Mouse (Mus musculus): ENCODE measurements around the gene Ric1. TPM values are rescaled to one million over a fixed set of nuclear protein-coding genes. Genes with fewer than 3 reads are reported as not detected.
A peak's percentile ranks its signal among the peaks of the same experiment; 100 is the strongest.
"Not testable (repeated sequence)": the region's sequence is repeated elsewhere in the genome, so short reads cannot be mapped to it uniquely, and the experiment has no call there.

The Ric1 gene
- polyA plus RNA-seq, 1 experiment from 2014 or later, result 20.0 TPM

- Histone ChIP-seq H3K4me1 (peaks cover 23% of the 10 kb centered on the region), H3K27ac (replicated peaks) (peak overlapping the region; percentile 98), H3K36me3 (replicated peaks) (peaks cover 4% of the 10 kb centered on the region), H3K9me3 (no peaks in the 10 kb centered on the region), H3K27me3 (replicated peaks; ENCODE audit: low read depth, poor library complexity, severe bottlenecking) (no peaks in the 10 kb centered on the region), H3K4me3 (peak overlapping the region; percentile 97)
- WGBS, result 46% methylated on average over 10 of the region's 10 CpGs
- DNase-seq (ENCODE audit: low spot score), result no peak
Observed at GRCm38 (mm10) chr19:29520996-29521560, 1.0 kb upstream of the Ric1 start.

GRCm38 (mm10) chr19:29522445-29523229 lies 555 bp downstream of the Ric1 start:
- Histone ChIP-seq H3K27ac (replicated peaks) (peak overlapping the region; percentile 98), H3K27me3 (replicated peaks; ENCODE audit: low read depth, poor library complexity, severe bottlenecking) (no peaks in the 10 kb centered on the region), H3K9me3 (no peaks in the 10 kb centered on the region), H3K4me1 (peaks cover 23% of the 10 kb centered on the region), H3K4me3 (peak overlapping the region; percentile 97), H3K36me3 (replicated peaks) (peaks cover 7% of the 10 kb centered on the region)
- peak; percentile 79 for DNase-seq (ENCODE audit: low spot score)
- under 1% methylated on average over 92 of the region's 92 CpGs for WGBS

DNA sequence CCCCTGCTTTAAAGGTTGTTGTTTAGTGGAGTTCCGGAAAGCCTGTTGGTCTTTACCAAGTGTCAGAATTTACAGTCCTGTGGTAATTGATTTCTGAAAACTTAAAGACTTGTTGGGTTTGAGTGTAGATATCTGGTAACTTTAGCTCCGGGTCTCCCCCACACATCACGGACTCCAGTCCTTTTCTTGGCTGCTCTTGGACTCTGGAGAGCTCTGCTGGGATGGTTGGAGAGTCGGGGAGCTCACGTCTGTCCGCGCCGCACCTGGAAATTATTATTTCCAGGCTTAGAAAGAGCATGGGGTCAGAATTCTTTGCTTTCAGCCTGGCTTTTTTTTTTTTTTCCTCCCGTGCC lies 1.1 kb downstream of the Ric1 start:
- peak; percentile 79 for DNase-seq (ENCODE audit: low spot score)
- Histone ChIP-seq H3K27ac (replicated peaks) (peak overlapping the region; percentile 98), H3K27me3 (replicated peaks; ENCODE audit: low read depth, poor library complexity, severe bottlenecking) (no peaks in the 10 kb centered on the region), H3K4me1 (peaks cover 23% of the 10 kb centered on the region), H3K4me3 (peak overlapping the region; percentile 97), H3K36me3 (replicated peaks) (peaks cover 9% of the 10 kb centered on the region), H3K9me3 (no peaks in the 10 kb centered on the region)
- under 1% methylated on average over 9 of the region's 9 CpGs for WGBS

DNA sequence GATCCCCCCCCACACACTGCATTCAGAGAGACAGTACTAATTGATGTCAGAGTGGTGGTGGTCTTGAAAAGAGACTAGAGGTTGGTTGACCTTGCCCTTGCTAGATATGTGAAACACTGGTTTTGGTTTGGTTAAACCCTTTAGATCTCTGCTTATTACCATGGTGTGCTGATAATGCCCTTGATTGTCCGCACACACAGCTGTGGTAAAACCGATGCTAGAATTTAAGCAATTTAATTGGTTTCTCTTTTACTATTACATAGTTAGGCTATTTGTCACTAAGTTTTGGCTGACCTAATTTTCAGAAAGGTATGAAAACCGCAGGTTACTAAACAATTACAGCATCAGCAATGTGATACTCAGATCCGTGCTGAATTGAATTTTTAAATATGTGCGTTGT lies 1.6 kb downstream of the Ric1 start:
- 36% methylated on average over 5 of the region's 5 CpGs for WGBS
- peak overlapping the region; percentile 97 for H3K4me3 ChIP-seq
- H3K27me3 ChIP-seq (replicated peaks; ENCODE audit: low read depth, poor library complexity, severe bottlenecking), result no peaks in the 10 kb centered on the region
- peaks cover 2% of the 10 kb centered on the region; the same call in 1 of the 2 replicates for H3K9me3 ChIP-seq
- peaks cover 23% of the 10 kb centered on the region for H3K4me1 ChIP-seq
- DNase-seq (ENCODE audit: low spot score), result no peak
- peaks cover 11% of the 10 kb centered on the region for H3K36me3 ChIP-seq (replicated peaks)
- H3K27ac ChIP-seq (replicated peaks), result peak overlapping the region; percentile 98; the same call in 1 of the 2 replicates

- Histone ChIP-seq H3K36me3 (replicated peaks) (peaks cover 16% of the 10 kb centered on the region), H3K9me3 (peaks cover 11% of the 10 kb centered on the region; the same call in 1 of the 2 replicates), H3K27ac (replicated peaks) (no peak overlapping the region), H3K27me3 (replicated peaks; ENCODE audit: low read depth, poor library complexity, severe bottlenecking) (no peaks in the 10 kb centered on the region), H3K4me1 (peaks cover 23% of the 10 kb centered on the region), H3K4me3 (peak overlapping the region; percentile 97)
- 77% methylated on average over 4 of the region's 4 CpGs for WGBS
- DNase-seq (ENCODE audit: low spot score), result no peak
Observed at GRCm38 (mm10) chr19:29524614-29525013, 2.5 kb downstream of the Ric1 start.

- 84% methylated on average over 4 of the region's 4 CpGs for WGBS
- DNase-seq (ENCODE audit: low spot score); H3K4me3 ChIP-seq; H3K27me3 ChIP-seq (replicated peaks; ENCODE audit: low read depth, poor library complexity, severe bottlenecking); H3K27ac ChIP-seq (replicated peaks): not testable (repeated sequence)
- Histone ChIP-seq H3K36me3 (replicated peaks) (peaks cover 13% of the 10 kb centered on the region), H3K4me1 (peaks cover 22% of the 10 kb centered on the region), H3K9me3 (peaks cover 12% of the 10 kb centered on the region; the same call in 1 of the 2 replicates)
Observed at GRCm38 (mm10) chr19:29525588-29525987, 3.5 kb downstream of the Ric1 start.

- Histone ChIP-seq H3K4me3 (no peak overlapping the region), H3K27ac (replicated peaks) (no peak overlapping the region), H3K27me3 (replicated peaks; ENCODE audit: low read depth, poor library complexity, severe bottlenecking) (no peaks in the 10 kb centered on the region), H3K36me3 (replicated peaks) (peaks cover 13% of the 10 kb centered on the region), H3K4me1 (peaks cover 12% of the 10 kb centered on the region), H3K9me3 (peaks cover 12% of the 10 kb centered on the region; the same call in 1 of the 2 replicates)
- no peak for DNase-seq (ENCODE audit: low spot score)
Observed at GRCm38 (mm10) chr19:29526837-29527236, 4.8 kb downstream of the Ric1 start.

DNA sequence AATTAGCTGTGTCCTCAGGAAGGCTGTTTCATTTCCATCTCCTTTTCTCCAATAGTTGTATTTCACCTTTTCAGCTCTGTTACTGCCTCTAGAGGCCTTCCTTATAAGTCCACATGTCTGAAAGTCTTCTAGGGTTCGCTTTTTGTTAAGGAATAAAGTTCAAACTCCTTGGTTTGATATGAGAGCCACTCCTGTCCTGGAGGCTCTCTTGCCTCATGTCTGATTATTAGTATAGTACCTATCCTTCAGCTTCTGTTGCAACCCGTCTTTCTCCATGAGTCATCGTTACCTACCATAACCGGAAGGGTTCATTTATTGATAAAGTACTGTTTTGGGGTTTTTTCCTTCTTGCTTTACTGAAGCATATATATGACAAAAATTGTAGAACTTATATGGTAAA lies 5.2 kb downstream of the Ric1 start:
- 94% methylated on average over 4 of the region's 4 CpGs for WGBS
- Histone ChIP-seq H3K4me1 (peaks cover 12% of the 10 kb centered on the region), H3K27me3 (replicated peaks; ENCODE audit: low read depth, poor library complexity, severe bottlenecking) (no peaks in the 10 kb centered on the region), H3K27ac (replicated peaks) (no peak overlapping the region), H3K36me3 (replicated peaks) (peaks cover 13% of the 10 kb centered on the region), H3K9me3 (peaks cover 12% of the 10 kb centered on the region; the same call in 1 of the 2 replicates), H3K4me3 (no peak overlapping the region)
- DNase-seq (ENCODE audit: low spot score), result no peak

DNA sequence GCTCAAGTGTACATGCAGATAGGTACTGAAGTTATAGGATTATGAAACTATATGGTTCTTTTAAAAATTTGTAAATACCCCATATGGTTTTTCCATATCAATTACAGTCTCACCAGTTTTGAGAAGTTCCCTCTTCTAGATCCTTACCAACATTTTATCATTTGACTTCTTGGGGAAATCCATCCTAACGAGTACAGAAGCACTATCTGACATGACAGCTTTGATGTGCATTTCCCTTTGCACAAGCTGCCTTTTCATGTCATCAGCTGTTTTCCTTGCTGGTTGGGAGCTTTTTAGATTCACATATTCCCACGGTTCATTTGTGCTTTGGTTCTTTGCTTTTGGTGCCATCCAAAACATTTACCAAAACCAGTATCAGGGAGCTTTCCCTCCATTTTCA lies 6.5 kb downstream of the Ric1 start:
- H3K4me1 ChIP-seq, result peaks cover 11% of the 10 kb centered on the region
- peaks cover 17% of the 10 kb centered on the region for H3K36me3 ChIP-seq (replicated peaks)
- H3K27ac ChIP-seq (replicated peaks), result no peak overlapping the region
- H3K27me3 ChIP-seq (replicated peaks; ENCODE audit: low read depth, poor library complexity, severe bottlenecking), result no peaks in the 10 kb centered on the region
- no peak overlapping the region for H3K4me3 ChIP-seq
- WGBS, result 95% methylated on average over 2 of the region's 2 CpGs
- no peak for DNase-seq (ENCODE audit: low spot score)
- peaks cover 12% of the 10 kb centered on the region; the same call in 1 of the 2 replicates for H3K9me3 ChIP-seq

- peaks cover 7% of the 10 kb centered on the region; the same call in 1 of the 2 replicates for H3K9me3 ChIP-seq
- no peak overlapping the region for H3K4me3 ChIP-seq
- H3K27ac ChIP-seq (replicated peaks), result no peak overlapping the region
- H3K4me1 ChIP-seq, result no peaks in the 10 kb centered on the region
- H3K27me3 ChIP-seq (replicated peaks; ENCODE audit: low read depth, poor library complexity, severe bottlenecking), result no peaks in the 10 kb centered on the region
- H3K36me3 ChIP-seq (replicated peaks), result peaks cover 51% of the 10 kb centered on the region
- DNase-seq (ENCODE audit: low spot score), result no peak
- 92% methylated on average over 5 of the region's 5 CpGs for WGBS
Observed at GRCm38 (mm10) chr19:29534030-29534429, 11.9 kb downstream of the Ric1 start.

- no peak for DNase-seq (ENCODE audit: low spot score)
- no peaks in the 10 kb centered on the region for H3K9me3 ChIP-seq
- no peaks in the 10 kb centered on the region for H3K4me1 ChIP-seq
- H3K36me3 ChIP-seq (replicated peaks), result peaks cover 8% of the 10 kb centered on the region
- H3K27ac ChIP-seq (replicated peaks), result no peak overlapping the region
- WGBS, result 78% methylated on average over 8 of the region's 8 CpGs
- no peaks in the 10 kb centered on the region for H3K27me3 ChIP-seq (replicated peaks; ENCODE audit: low read depth, poor library complexity, severe bottlenecking)
- H3K4me3 ChIP-seq, result no peak overlapping the region
Observed at GRCm38 (mm10) chr19:29542256-29542970, 20.3 kb downstream of the Ric1 start.

- DNase-seq (ENCODE audit: low spot score), result no peak
- Histone ChIP-seq H3K9me3 (no peaks in the 10 kb centered on the region), H3K27me3 (replicated peaks; ENCODE audit: low read depth, poor library complexity, severe bottlenecking) (no peaks in the 10 kb centered on the region), H3K4me1 (no peaks in the 10 kb centered on the region), H3K36me3 (replicated peaks) (no peaks in the 10 kb centered on the region; the same call in 1 of the 2 replicates), H3K27ac (replicated peaks) (no peak overlapping the region), H3K4me3 (no peak overlapping the region)
- 94% methylated on average over 6 of the region's 6 CpGs for WGBS
Observed at GRCm38 (mm10) chr19:29544026-29544425, 21.9 kb downstream of the Ric1 start.

All from embryonic facial prominence, embryonic 10.5 days (tissue).